Mouse (Mus musculus) ES-E14 (cell line): ENCODE data around the gene Arhgap9. TPM values are rescaled to one million over a fixed set of nuclear protein-coding genes. Genes with fewer than 3 reads are reported as not detected.

Experiments
- DNase-seq: peaks from one replicate; pipeline ENCODE4 v3.0.0-alpha.2; 2013; ENCODE audit warnings: low read depth, low spot score
- H3K27ac ChIP-seq: 2 replicates; pipeline ENCODE4 v1.5.1; 2012; ENCODE audit warnings: low read depth, mild to moderate bottlenecking, low read length, moderate library complexity, mixed read lengths; ENCODE audit not compliant: poor library complexity, insufficient read depth, severe bottlenecking
- H3K36me3 ChIP-seq: 2 replicates; pipeline ENCODE4 v1.6.1; 2012; ENCODE audit warnings: mild to moderate bottlenecking, low read length, moderate library complexity, mixed read lengths; ENCODE audit not compliant: control insufficient read depth, poor library complexity, insufficient read depth, severe bottlenecking
- H3K4me1 ChIP-seq, 2 experiments: fragments of 150-350 bp in 1 of 2; sonication (generic) in 1 of 2; 2 replicates each; pipeline ENCODE4 v1.6.1; 2012; ENCODE audit warnings: low read length in 2 of 2, mild to moderate bottlenecking in 1 of 2, mixed read lengths in 1 of 2; ENCODE audit not compliant: control insufficient read depth in 2 of 2, insufficient read depth in 2 of 2, poor library complexity in 1 of 2
- H3K4me3 ChIP-seq, 2 experiments: fragments of 150-350 bp in 1 of 2; sonication (generic) in 1 of 2; 2 replicates each; pipeline ENCODE4 v1.5.1; 2012; ENCODE audit warnings: low read length in 2 of 2, low read depth in 1 of 2, mild to moderate bottlenecking in 1 of 2, mixed read lengths in 1 of 2; ENCODE audit not compliant: insufficient read depth in 1 of 2, poor library complexity in 1 of 2, severe bottlenecking in 1 of 2
- H3K9ac ChIP-seq: 2 replicates; pipeline ENCODE4 v1.6.1; 2012; ENCODE audit warnings: low read depth, mild to moderate bottlenecking, low read length, mixed read lengths; ENCODE audit not compliant: poor library complexity, insufficient read depth, severe bottlenecking
- H3K9me3 ChIP-seq: fragments of 150-350 bp; sonication (generic); 2 replicates; pipeline ENCODE4 v1.6.1; 2012; ENCODE audit warnings: low read depth, mild to moderate bottlenecking, low read length; ENCODE audit not compliant: control insufficient read depth, insufficient read depth
- CHD2 ChIP-seq: IDR thresholded peaks from 2 replicates; pipeline ENCODE4 v1.6.1; 2014; ENCODE audit warnings: mild to moderate bottlenecking, low read depth, low read length, inconsistent platforms
- HCFC1 ChIP-seq: IDR thresholded peaks from 2 replicates; pipeline ENCODE4 v1.6.1; 2012; ENCODE audit warnings: low read length, inconsistent platforms, borderline replicate concordance; ENCODE audit not compliant: insufficient read depth
- MAFK ChIP-seq: IDR thresholded peaks from 2 replicates; pipeline ENCODE4 v1.6.1; 2014; ENCODE audit warnings: mild to moderate bottlenecking, low read depth, low read length, inconsistent platforms; ENCODE audit not compliant: insufficient read depth
- ZC3H11A ChIP-seq: IDR thresholded peaks from 2 replicates; pipeline ENCODE4 v1.6.1; 2012; ENCODE audit warnings: low read depth, mild to moderate bottlenecking, inconsistent platforms, low read length, borderline replicate concordance
- ZNF384 ChIP-seq: IDR thresholded peaks from 2 replicates; pipeline ENCODE4 v1.6.1; 2012; ENCODE audit warnings: low read depth, low read length, inconsistent platforms
- in situ Hi-C, 2 experiments: fragments of 600-800 bp; cut with MboI; formaldehyde crosslinking; loops; one replicate each; pipeline ENCODE4 v1.15.1; 2025; ENCODE audit warnings: low sequenced_read_pairs in 2 of 2, inconsistent platforms in 1 of 2; ENCODE audit not compliant: unreplicated experiment in 2 of 2
- total RNA-seq: library from RNA; depleted of rRNA; stranded (reverse); fragments of 300-350 nt; gene quantifications from 2 replicates; pipeline ENCODE4 v1.2.3, GENCODE M21; 2012; rRNA removed

The Arhgap9 gene
- total RNA-seq, 1 experiment: 2.6 TPM

- DNase-seq: no peak
- Histone ChIP-seq H3K4me3 (no peak overlapping the region), H3K4me1 (peaks cover 15 to 22% of the 10 kb centered on the region in 2 experiments), H3K9ac (no peak overlapping the region), H3K36me3 (no peaks in the 10 kb centered on the region), H3K9me3 (no peaks in the 10 kb centered on the region), H3K27ac (no peak overlapping the region)
- TF ChIP-seq HCFC1 (no peak), MAFK (no peak), CHD2 (no peak), ZNF384 (no peak), ZC3H11A (no peak)
- in situ Hi-C loops: no loop called here
These were observed 49.3 kb downstream of the Arhgap9 start for GRCm38 (mm10) chr10:127371023-127371422.

- TF ChIP-seq ZC3H11A (no peak), ZNF384 (no peak), HCFC1 (no peak)
- Histone ChIP-seq H3K4me1 (peaks cover 3 to 7% of the 10 kb centered on the region in 2 experiments; a peak in 1 of 4 replicates), H3K27ac (no peak overlapping the region; the same call in 1 of the 2 replicates), H3K9ac (no peak overlapping the region), H3K36me3 (no peaks in the 10 kb centered on the region), H3K9me3 (no peaks in the 10 kb centered on the region), H3K4me3 (no peak overlapping the region)
- in situ Hi-C loops: no loop called here
- DNase-seq: no peak
These were observed 55.9 kb downstream of the Arhgap9 start for GRCm38 (mm10) chr10:127377700-127378099.

Other genes with a start within 250 kb of the Arhgap9 start
- 1.4 and 2.0 TPM in 2 replicates for gene Agap2, start 246.7 kb upstream of the Arhgap9 start, total RNA-seq
- gene Os9, start 200.8 kb upstream of the Arhgap9 start, total RNA-seq: 29.4 and 48.6 TPM in 2 replicates
- gene B4galnt1, start 156.7 kb upstream of the Arhgap9 start, total RNA-seq: 4.5 and 8.6 TPM in 2 replicates
- gene Slc26a10, start 141.3 kb upstream of the Arhgap9 start, total RNA-seq: 7.4 and 12.2 TPM in 2 replicates
- 39.2 and 87.7 TPM in 2 replicates for gene Arhgef25, start 131.9 kb upstream of the Arhgap9 start, total RNA-seq
- gene Dtx3, start 126.2 kb upstream of the Arhgap9 start, total RNA-seq: 29.5 and 75.5 TPM in 2 replicates
- 41.7 and 47.4 TPM in 2 replicates for gene Pip4k2c, start 110.4 kb upstream of the Arhgap9 start, total RNA-seq
- 6.2 and 11.2 TPM in 2 replicates for gene Kif5a, start 58.6 kb upstream of the Arhgap9 start, total RNA-seq
- gene Dctn2, start 55.6 kb upstream of the Arhgap9 start, total RNA-seq: 139 and 157 TPM in 2 replicates
- 15.8 and 18.0 TPM in 2 replicates for gene Mbd6, start 32.9 kb upstream of the Arhgap9 start, total RNA-seq
- 206 and 377 TPM in 2 replicates for gene Mars, start 10.2 kb upstream of the Arhgap9 start, total RNA-seq
- gene Gli1, start 20.0 kb downstream of the Arhgap9 start, total RNA-seq: 14.9 and 47.3 TPM in 2 replicates
- gene Inhbe, start 32.4 kb downstream of the Arhgap9 start, total RNA-seq: 0.22 and 0.69 TPM in 2 replicates
- gene Inhbc, start 48.5 kb downstream of the Arhgap9 start, total RNA-seq: 0.36 and 1.2 TPM in 2 replicates
- 25.5 and 26.1 TPM in 2 replicates for gene R3hdm2, start 58.4 kb downstream of the Arhgap9 start, total RNA-seq
- gene Stac3, start 179.7 kb downstream of the Arhgap9 start, total RNA-seq: 1.1 and 2.4 TPM in 2 replicates
- 5.8 and 22.6 TPM in 2 replicates for gene Ndufa4l2, start 193.0 kb downstream of the Arhgap9 start, total RNA-seq
- 169 and 266 TPM in 2 replicates for gene Shmt2, start 200.5 kb downstream of the Arhgap9 start, total RNA-seq
- gene Nxph4, start 212.6 kb downstream of the Arhgap9 start, total RNA-seq: 0.76 and 1.6 TPM in 2 replicates